Mouse (Mus musculus) forebrain, embryonic 14.5 days (tissue): ENCODE data around the gene Pdia5. TPM values are rescaled to one million over a fixed set of nuclear protein-coding genes. Genes with fewer than 3 reads are reported as not detected.

Experiments
- ATAC-seq: fragments of 200-750 bp; cut with Nextera tagmentation; 2 replicates; pipeline ENCODE4 v1.8.0; 2017; ENCODE audit warnings: mild to moderate bottlenecking, moderate library complexity
- DNase-seq: peaks from one replicate; pipeline ENCODE4 v3.0.0-alpha.2; 2015; ENCODE audit warnings: low spot score
- H3K27ac ChIP-seq: fragments of 300-500 bp; sonication (generic); 2 replicates; pipeline ENCODE4 v1.5.1; 2014; ENCODE audit warnings: low read depth, mild to moderate bottlenecking, control low read depth, low read length, moderate library complexity
- H3K27me3 ChIP-seq: fragments of 300-500 bp; sonication (generic); replicated peaks from 2 replicates; pipeline ENCODE4 v1.6.1; 2014; ENCODE audit warnings: low read length, control low read depth, mixed read lengths; ENCODE audit not compliant: control insufficient read depth, insufficient read depth
- H3K36me3 ChIP-seq: fragments of 300-500 bp; sonication (generic); 2 replicates; pipeline ENCODE4 v1.6.1; 2014; ENCODE audit warnings: low read length, control low read depth; ENCODE audit not compliant: control insufficient read depth, insufficient read depth
- H3K4me1 ChIP-seq: fragments of 300-500 bp; sonication (generic); 2 replicates; pipeline ENCODE4 v1.6.1; 2014; ENCODE audit warnings: antibody characterized with exemption, low read length, control low read depth; ENCODE audit not compliant: control insufficient read depth, insufficient read depth
- H3K4me2 ChIP-seq: fragments of 300-500 bp; sonication (generic); 2 replicates; pipeline ENCODE4 v1.6.1; 2014; ENCODE audit warnings: mild to moderate bottlenecking, control low read depth, low read length
- H3K4me3 ChIP-seq: fragments of 300-500 bp; sonication (generic); 2 replicates; pipeline ENCODE4 v1.5.1; 2014; ENCODE audit warnings: low read depth, low read length, control low read depth
- H3K9ac ChIP-seq: fragments of 300-500 bp; sonication (generic); 2 replicates; pipeline ENCODE4 v1.6.1; 2014; ENCODE audit warnings: mild to moderate bottlenecking, low read length, control low read depth, moderate library complexity
- H3K9me3 ChIP-seq: fragments of 300-500 bp; sonication (generic); replicated peaks from 2 replicates; pipeline ENCODE4 v1.6.1; 2016; ENCODE audit warnings: low read length, control low read depth, mixed read lengths; ENCODE audit not compliant: control insufficient read depth
- WGBS: fragments of 180-500 bp; shearing (Covaris S2); extraction: QIAGEN DNeasy Blood & Tissue Kit; methylation state at CpG from one replicate; pipeline ENCODE4 v1.1.7; 2014; 5-methylcytosine and 5-hydroxymethylcytosine counted together
- polyA plus RNA-seq: library from polyadenylated mRNA; unstranded; fragments of >200 nt; fragmentation: Nextera tagmentation; extraction: Ambion mirVana; gene quantifications from 2 replicates; pipeline ENCODE4 v1.2.1, GENCODE M21; 2014

Gene Pdia5
- polyA plus RNA-seq, 1 experiment from 2014 or later: 7.2 TPM

- no peak for DNase-seq
Measured at GRCm38 (mm10) chr16:35405348-35406080, 85.2 kb downstream of the Pdia5 start.

GRCm38 (mm10) chr16:35404864-35405263 lies 85.8 kb downstream of the Pdia5 start:
- no peaks in the 10 kb centered on the region for H3K27me3 ChIP-seq
- H3K9me3 ChIP-seq: no peaks in the 10 kb centered on the region
- DNase-seq (no peak), ATAC-seq (no peak)
- no peaks in the 10 kb centered on the region for H3K36me3 ChIP-seq
- no peak overlapping the region for H3K9ac ChIP-seq
- no peak overlapping the region for H3K4me3 ChIP-seq
- 44% methylated on average over 5 of the region's 5 CpGs for WGBS
- H3K4me2 ChIP-seq: no peak overlapping the region
- no peaks in the 10 kb centered on the region for H3K4me1 ChIP-seq
- no peak overlapping the region for H3K27ac ChIP-seq

More at GRCm38 (mm10) chr16:35405348-35406080, 85.2 kb downstream of the Pdia5 start:
- Histone ChIP-seq H3K9ac (no peak overlapping the region), H3K36me3 (no peaks in the 10 kb centered on the region), H3K9me3 (no peaks in the 10 kb centered on the region), H3K4me2 (no peak overlapping the region), H3K27me3 (no peaks in the 10 kb centered on the region), H3K4me1 (no peaks in the 10 kb centered on the region), H3K4me3 (no peak overlapping the region), H3K27ac (no peak overlapping the region)
- ATAC-seq: no peak
- 87% methylated on average over 14 of the region's 14 CpGs for WGBS

GRCm38 (mm10) chr16:35403891-35404290 lies 86.8 kb downstream of the Pdia5 start:
- 90% methylated on average over 8 of the region's 8 CpGs for WGBS
- DNase-seq: no peak
- no peak overlapping the region for H3K4me2 ChIP-seq
- no peaks in the 10 kb centered on the region for H3K9me3 ChIP-seq
- no peaks in the 10 kb centered on the region for H3K36me3 ChIP-seq
- no peak overlapping the region for H3K9ac ChIP-seq
- ATAC-seq: no peak
- H3K27ac ChIP-seq: no peak overlapping the region
- H3K27me3 ChIP-seq: no peaks in the 10 kb centered on the region
- H3K4me1 ChIP-seq: no peaks in the 10 kb centered on the region
- H3K4me3 ChIP-seq: no peak overlapping the region

- 89% methylated on average over 9 of the region's 9 CpGs for WGBS
- Histone ChIP-seq H3K27ac (no peak overlapping the region), H3K4me2 (no peak overlapping the region), H3K27me3 (no peaks in the 10 kb centered on the region), H3K9ac (no peak overlapping the region), H3K36me3 (no peaks in the 10 kb centered on the region), H3K9me3 (no peaks in the 10 kb centered on the region), H3K4me1 (no peaks in the 10 kb centered on the region), H3K4me3 (no peak overlapping the region)
- ATAC-seq (no peak), DNase-seq (no peak)
Measured at GRCm38 (mm10) chr16:35403356-35403755, 87.3 kb downstream of the Pdia5 start.

GRCm38 (mm10) chr16:35392813-35393212 lies 97.9 kb downstream of the Pdia5 start:
- no peak for DNase-seq
- Histone ChIP-seq H3K4me1 (no peaks in the 10 kb centered on the region), H3K9ac (no peak overlapping the region), H3K36me3 (peaks cover under 1% of the 10 kb centered on the region; the same call in 1 of the 2 replicates), H3K4me2 (no peak overlapping the region), H3K27me3 (no peaks in the 10 kb centered on the region), H3K9me3 (no peaks in the 10 kb centered on the region), H3K4me3 (no peak overlapping the region), H3K27ac (no peak overlapping the region)
- WGBS: 83% methylated on average over 8 of the region's 8 CpGs
- no peak for ATAC-seq

GRCm38 (mm10) chr16:35385654-35386053 lies 105.0 kb downstream of the Pdia5 start:
- no peaks in the 10 kb centered on the region for H3K4me1 ChIP-seq
- H3K4me2 ChIP-seq: no peak overlapping the region
- H3K27ac ChIP-seq: no peak overlapping the region
- 87% methylated on average over 3 of the region's 3 CpGs for WGBS
- no peaks in the 10 kb centered on the region for H3K36me3 ChIP-seq
- no peak overlapping the region for H3K4me3 ChIP-seq
- no peaks in the 10 kb centered on the region for H3K27me3 ChIP-seq
- no peak overlapping the region for H3K9ac ChIP-seq
- H3K9me3 ChIP-seq: no peaks in the 10 kb centered on the region
- ATAC-seq: no peak
- DNase-seq: no peak

GRCm38 (mm10) chr16:35380048-35380447 lies 110.6 kb downstream of the Pdia5 start:
- no peaks in the 10 kb centered on the region for H3K27me3 ChIP-seq
- no peak for ATAC-seq
- no peak overlapping the region for H3K4me2 ChIP-seq
- DNase-seq: no peak
- H3K36me3 ChIP-seq: no peaks in the 10 kb centered on the region
- H3K9ac ChIP-seq: no peak overlapping the region
- WGBS: 89% methylated on average over 9 of the region's 9 CpGs
- H3K9me3 ChIP-seq: no peaks in the 10 kb centered on the region
- H3K27ac ChIP-seq: no peak overlapping the region
- no peaks in the 10 kb centered on the region for H3K4me1 ChIP-seq
- no peak overlapping the region for H3K4me3 ChIP-seq

GRCm38 (mm10) chr16:35379344-35379743 lies 111.3 kb downstream of the Pdia5 start:
- 88% methylated on average over 3 of the region's 3 CpGs for whole genome bisulfite sequencing
- H3K36me3 ChIP-seq: no peaks in the 10 kb centered on the region
- no peak overlapping the region for H3K4me2 ChIP-seq
- DNase-seq: no peak
- H3K4me1 ChIP-seq: no peaks in the 10 kb centered on the region
- H3K27ac ChIP-seq: no peak overlapping the region
- no peak overlapping the region for H3K4me3 ChIP-seq
- H3K9me3 ChIP-seq: no peaks in the 10 kb centered on the region
- H3K27me3 ChIP-seq: no peaks in the 10 kb centered on the region
- ATAC-seq: no peak
- no peak overlapping the region for H3K9ac ChIP-seq

GRCm38 (mm10) chr16:35364063-35364428 lies 126.6 kb downstream of the Pdia5 start:
- Histone ChIP-seq H3K27ac (peak overlapping the region; percentile 79), H3K9me3 (no peaks in the 10 kb centered on the region), H3K4me2 (peak overlapping the region; percentile 59), H3K4me1 (peaks cover 7% of the 10 kb centered on the region; the same call in 1 of the 2 replicates), H3K9ac (peak overlapping the region; percentile 61), H3K36me3 (0 out of 2 replicates have a peak, but pooled peaks cover 6% of the 10 kb centered on the region), H3K4me3 (peak overlapping the region; percentile 85), H3K27me3 (no peaks in the 10 kb centered on the region)
- WGBS: 0% methylated on average over 7 of the region's 7 CpGs
- no peak; the same call in 1 of the 2 replicates for ATAC-seq
- DNase-seq: no peak
